Mouse (Mus musculus) spleen, postnatal 4 days (tissue): ENCODE measurements around the gene Gm10197.
"Not testable (repeated sequence)": the region's sequence is repeated elsewhere in the genome, so short reads cannot be mapped to it uniquely, and the experiment has no call there.

Source experiments
- DNase-seq, 2 experiments: peaks; one replicate each; pipeline ENCODE4 v3.0.0; 2022; ENCODE audit warnings: low spot score in 2 of 2

The Gm10197 gene

DNA sequence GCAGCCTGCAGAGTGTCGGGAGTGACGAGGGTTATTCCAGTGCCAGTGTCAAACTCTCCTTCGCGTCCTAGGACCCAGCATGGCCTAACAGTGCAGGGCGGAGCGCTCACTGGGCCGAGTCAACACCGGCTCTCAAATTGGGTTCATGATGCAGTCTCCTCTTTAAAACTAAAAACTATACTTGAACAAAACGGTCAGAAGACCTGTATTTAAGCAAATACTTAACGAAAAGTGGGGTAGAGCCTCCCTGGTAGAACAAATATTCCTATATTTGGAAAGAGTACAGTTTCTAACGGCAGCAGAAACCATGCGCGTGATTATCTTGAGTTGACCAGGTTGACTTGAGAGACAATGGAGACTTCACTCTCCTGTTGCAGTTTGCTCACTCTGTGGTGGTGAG lies at the start of gene Gm10197:
TSS of gene Gm10197 (minus strand) at position 101 of the 400 bp plus-strand sequence.
- no peak for DNase-seq

DNA sequence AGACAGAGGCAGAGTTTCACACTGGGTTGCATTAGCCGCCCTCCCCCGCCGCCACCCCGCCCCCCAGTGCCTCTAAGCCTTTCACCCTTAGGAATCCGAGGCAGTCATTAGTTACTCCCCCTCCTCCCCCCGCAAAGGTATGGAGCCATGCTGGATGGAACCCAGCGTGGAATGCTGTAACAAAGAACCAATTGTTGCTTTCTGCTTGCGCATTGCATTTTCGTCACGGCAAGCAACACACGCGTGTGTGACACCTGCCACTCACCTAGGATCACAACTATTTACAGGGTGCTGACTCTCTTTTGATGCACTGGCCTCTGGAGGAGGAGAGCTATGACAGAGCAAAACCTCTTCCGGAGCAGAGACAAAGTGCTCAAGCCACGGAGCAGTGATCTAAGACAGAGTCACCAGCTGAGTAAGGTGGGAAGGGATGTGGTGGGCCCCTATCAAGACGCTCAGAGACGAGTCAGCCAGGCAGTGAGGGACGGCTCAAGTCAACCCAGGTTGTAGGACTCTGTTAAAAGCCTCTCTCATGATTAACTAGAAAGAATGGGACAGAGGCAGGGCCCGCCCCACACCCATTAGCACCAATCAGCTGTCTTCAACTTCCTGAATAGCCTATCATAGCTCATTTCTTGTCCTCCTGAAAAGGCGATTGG lies 49.5 kb upstream of the Gm10197 start:
- peak; percentile 67 to 76 for DNase-seq

DNA sequence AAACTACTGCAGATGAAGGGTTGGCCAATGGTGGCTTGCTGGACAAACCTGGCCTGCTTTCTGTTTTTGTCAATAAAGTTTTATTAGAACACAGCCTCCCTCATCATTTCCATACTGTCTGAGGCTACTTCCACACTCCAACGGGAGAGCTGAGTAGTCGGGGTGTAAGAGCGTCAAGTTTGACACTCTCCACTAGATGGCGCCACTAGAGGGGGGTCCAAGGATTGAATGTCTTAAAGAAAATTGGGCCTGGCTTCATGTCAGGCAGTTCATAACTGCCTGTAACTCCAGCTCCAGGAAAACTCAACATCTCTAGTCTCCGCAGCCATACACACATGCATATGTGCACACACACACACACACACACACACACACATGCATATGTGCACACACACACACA lies 48.3 kb upstream of the Gm10197 start:
- DNase-seq: peak; percentile 70 to 86

DNA sequence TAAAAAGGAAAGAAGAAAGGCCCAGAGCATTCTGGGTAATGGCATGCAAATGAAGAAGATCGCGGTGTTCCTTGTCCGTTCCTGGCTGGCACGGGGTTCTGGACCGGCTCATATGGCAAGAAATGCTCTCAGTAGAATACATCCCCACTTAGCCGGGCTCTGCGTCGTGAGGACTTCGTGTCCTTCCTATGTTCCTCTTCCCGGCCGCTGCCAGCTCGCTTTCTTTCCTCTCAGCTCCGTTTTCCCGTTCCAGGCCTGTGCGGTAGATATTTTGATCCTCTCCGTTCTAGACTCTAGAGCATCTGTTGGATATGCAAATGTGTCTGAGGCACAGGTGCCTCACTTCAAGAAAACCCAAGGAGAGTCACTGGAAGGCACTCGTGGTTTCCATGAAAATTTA lies 43.6 kb upstream of the Gm10197 start:
- DNase-seq: no peak

DNA sequence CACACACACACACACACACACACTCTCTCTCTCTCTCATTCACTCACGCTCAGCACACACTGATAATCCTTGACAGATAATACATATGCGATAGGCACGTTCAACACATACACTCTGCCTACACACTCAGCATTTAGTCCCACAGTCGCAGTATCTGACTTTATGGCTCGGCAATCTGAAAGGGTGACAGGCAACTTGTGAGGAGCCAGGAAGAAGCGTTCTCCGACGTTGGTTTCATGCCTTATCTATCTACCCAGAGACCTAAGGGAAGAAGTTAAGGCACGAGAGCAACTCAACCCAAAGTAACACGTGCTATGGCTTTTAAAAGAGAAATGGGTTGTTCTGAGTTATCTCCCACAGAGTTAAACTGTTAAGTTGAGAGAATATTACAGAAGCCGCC lies 43.1 kb upstream of the Gm10197 start:
- no peak for DNase-seq

DNA sequence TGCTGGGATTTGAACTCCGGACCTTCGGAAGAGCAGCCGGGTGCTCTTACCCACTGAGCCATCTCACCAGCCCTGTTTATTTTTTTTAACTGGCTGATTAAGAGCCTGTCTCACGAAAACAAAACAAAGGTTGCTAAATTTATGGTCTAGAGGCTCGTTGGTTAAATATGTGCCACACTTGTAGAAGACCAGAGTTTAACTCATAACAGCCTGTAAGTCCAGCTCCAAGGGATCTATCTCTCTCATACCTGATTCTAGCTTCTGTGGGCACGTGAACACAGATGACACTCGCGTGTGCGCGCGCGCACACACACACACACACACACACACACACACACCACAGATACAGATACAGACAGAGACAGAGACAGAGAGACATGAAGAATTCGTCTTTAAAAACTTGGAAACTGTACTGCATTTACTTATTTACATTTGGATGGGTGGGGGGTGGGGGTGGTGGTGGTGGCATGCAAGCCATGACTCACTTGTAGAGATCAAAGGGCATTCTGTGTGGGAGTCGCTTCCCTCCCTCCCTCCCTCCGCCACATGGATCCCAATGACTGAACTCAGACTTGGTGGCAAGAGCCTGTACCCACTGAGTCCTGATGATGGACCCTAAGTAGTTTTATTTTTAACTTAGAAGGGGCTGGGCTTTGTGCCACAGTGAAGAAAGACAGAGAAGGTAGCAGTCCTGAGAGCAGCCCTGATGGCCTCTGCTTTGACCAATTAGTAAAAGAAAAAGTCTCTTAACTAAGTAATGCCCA lies 42.2 kb upstream of the Gm10197 start:
- DNase-seq: no peak

DNA sequence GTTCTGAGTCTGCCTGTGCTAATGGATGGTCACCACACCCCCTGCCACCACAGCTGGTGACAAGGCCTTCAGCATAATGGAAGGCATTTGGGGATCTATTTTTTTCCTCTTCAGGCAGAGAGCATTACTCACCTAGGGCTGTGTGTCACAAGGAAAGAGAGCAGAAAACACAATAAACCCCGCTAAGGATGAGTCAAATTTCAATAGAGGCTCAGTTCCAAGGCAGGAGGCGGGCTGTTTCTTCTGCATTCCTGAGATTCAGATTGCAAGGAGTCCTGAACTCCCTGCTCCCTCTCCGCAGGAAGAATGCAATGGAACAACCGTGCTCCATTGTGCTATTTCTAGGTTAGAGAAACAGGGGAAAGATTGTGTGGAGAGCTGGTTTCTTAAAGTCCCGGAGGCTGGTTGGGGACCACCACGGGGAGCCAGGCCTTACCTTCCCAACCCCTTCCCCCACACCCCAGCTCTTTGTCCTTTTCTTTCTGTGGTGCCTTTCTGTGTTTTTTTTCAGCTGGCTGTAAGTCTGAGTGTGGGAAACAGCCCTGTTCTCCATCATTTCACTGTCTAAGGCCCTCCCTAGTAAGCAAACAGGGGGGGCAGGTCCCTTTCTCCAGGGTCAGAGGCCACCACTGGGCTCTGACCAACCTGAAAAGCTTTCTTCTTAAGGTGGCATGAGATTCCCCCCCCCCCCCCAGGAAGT lies 40.7 kb upstream of the Gm10197 start:
- no peak for DNase-seq

DNA sequence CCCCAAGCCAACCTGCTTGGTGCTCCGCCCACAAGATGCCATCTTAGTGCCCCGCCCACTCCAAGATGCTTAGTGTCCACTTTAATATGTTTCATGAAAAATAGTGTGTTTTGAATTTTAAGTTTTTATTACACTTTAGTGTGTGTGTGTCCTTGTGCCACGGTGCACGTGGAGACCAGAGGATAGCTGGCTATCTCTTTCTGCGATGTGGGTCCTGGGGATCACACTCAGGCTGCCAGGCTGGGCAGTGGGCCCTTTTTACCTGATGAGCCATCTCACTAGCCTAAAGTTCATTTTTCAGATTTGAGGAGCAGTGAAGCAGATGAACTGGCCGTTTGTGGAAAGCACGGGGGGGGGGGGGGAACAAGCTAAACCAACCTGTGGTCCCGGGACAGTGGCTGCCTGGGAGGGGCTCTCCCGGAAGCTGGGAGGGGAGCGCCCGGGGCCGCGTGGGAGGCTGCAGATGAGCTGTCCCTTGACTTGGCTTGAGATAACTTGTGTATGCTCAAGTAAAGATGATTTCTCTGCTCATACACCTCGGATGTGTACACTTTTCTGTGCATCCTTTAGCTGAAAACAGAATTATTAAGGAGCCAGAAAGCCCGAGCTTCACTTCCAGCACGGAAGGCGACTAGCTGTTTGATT lies 38.2 kb upstream of the Gm10197 start:
- no peak for DNase-seq

DNA sequence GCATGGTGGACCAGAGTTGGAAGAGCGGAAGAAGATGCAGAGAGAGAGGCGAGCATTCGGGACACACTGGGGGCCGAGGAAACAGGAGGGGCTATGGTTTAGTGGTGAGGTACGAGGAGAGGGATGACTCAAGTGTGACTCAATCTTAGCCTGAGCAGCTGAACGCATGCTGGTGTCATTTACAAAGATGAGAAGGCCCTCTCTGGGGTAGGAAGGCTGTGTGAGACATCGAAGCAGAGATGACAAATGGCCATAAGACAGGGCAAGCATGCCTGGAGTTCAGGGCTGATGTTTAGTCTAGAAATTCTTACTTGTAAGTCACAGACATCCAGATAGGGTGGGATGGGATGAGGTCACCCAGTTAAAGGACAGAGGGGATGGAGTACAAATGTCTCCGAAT lies 36.8 kb upstream of the Gm10197 start:
- DNase-seq: no peak

DNA sequence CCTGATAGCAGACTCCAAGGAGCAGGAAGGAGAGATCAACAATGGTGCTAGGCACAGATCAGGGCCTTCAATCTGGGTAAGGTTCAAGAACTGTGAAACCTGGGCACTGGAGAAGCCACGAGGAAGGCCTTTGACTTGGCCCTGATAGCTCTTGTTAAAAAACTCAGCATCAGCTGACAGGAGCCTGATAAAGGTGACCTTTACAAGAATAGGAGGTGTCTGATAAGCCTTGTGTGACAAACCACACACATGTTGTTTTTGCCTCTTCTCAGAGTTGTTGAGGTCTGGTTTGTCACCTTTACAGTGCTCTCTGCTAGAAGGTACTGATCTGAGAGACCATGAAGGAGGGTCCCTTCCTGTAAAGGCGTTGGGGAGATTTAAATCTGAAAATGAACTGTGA lies 35.8 kb upstream of the Gm10197 start:
- DNase-seq: no peak

DNA sequence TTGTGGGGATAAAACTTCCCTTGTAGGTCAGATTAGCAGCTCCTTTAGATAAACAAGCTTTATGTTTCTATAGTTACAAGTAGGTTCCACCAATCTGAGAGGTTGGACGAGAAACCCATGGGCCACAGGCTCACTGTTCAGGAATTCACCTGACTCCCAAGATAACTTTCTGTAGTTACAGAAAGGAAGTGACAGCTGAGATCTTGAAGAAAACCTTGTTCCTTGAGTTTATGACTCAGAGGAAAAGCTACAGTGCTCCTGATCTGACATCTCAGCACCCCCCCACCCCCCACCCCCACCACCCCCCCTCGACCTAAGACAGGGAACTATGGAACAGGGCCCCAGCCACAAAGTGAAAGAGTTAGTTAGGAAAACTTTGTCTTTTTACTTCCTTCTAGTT lies 34.2 kb upstream of the Gm10197 start:
- no peak for DNase-seq

DNA sequence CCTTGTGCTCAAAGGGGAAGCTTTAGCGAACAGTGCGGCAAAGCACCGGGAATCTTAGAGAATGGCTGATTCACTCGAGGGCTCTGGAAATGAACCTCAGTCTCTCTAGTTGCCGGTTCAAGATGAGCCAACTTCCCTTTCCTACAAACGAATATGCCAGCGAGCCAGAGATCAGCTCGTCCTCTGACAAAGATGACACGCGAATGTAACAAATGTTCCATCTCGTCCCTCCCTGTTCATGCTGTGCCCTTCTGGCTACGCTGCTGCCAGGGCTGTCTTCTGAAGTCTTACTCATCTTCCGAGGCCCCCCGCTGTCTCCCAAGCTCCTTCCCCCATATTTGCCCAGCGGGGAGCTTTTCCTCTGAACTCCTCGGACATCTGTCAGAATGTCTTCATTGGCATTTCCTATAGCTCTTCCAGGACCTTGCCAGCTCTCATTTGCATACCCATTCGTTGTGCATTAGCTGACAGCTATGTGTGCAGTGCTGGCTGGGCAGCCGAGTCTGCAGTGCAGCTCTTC lies 33.3 kb upstream of the Gm10197 start:
- DNase-seq: no peak

DNA sequence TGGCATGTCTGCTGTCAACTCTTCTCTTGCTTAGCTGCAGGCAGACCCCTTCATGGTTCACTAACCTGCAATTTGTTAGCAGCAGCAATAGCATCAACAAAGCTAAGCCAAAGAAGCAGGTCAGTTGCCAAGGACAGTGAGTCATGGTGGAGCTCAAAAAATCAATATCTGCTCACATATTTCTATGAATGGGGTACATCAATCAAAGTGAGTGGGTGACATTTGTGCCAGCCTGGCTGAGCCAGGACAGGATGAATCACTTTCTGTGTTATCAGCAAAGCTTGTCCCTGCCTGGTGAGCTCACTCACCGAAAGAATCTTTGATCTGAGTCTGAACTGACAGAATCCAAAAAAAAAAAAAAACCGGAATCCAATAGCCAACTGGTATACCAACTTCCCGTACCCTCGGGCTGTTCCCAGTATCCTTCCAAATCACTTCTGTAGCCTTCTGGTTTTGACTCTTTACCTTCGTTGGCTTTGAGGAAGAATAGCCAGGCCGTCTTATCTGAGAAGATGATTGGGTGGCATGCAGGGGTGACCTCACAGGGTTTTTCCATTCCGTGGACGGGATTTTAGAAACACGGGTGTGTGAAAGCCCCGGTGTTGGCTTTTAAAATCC lies 32.8 kb upstream of the Gm10197 start:
- no peak for DNase-seq

DNA sequence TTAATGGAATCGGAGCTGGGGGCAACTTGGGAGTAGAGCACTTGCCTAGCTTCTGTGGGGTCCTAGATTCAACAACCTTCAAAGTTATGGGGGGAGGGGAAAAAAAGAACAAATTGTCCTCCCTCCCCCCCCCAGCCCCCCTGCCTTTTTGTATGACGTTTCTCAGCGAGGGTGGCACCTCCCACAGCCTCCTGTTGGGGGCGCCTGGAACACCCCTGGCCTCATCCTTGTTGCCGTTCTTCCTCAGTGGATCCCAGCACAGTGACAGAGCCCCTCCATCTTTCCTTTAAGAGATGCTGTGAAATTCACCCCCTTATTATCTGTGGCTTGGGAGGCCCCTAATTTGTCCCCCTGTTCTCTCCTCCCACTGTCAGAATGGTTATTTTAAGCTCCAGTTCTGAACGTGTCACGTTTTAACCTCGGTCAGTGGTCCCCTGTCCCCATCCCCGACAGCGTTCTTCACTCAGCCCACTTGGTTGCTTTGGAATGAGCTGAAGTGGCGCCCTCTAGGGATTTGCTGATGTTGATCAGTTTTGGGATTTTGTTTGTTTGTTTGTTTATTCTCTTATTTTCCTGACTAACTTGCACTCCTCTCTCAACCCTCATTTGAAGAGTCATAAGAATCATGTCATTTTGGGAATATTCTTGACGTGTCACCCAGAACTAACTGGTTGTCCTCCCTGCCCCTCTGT lies 31.3 kb upstream of the Gm10197 start:
- DNase-seq: no peak

DNA sequence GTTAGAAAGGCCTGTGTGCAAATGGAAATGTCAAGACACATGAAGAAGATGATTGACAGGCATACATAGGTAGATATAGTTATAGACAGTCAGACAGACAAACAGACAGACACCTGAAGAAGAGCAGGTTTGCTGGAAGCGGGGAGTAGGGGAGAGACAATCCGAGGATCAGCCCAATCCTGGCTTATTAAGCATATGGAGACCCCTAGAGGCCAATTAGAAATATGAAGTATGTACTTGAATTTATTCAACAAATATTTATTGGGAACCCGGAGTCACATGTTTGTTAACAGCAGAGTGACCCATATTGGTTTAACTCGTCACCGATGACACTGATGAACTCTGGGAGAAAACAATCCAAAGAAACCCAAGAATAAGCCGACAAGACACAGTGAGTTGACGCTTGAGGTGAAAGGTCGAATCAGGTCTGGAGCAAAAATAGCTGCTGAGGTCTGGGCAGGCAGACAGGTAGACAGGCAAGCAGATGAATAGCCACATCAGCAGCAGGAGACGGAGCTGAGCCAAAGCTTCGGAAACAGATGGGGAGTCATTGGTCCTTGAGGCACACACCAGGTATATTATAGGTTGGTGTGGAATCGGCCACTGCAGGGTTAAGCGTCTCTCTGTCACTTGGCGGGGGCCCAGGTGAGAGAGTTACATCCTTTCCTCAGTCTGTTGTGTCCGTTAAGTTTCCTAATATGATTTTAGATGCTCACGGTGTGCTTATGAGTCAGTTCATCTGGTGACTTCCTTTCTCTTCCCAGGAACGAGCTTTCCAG lies 29.0 kb upstream of the Gm10197 start:
- no peak for DNase-seq

DNA sequence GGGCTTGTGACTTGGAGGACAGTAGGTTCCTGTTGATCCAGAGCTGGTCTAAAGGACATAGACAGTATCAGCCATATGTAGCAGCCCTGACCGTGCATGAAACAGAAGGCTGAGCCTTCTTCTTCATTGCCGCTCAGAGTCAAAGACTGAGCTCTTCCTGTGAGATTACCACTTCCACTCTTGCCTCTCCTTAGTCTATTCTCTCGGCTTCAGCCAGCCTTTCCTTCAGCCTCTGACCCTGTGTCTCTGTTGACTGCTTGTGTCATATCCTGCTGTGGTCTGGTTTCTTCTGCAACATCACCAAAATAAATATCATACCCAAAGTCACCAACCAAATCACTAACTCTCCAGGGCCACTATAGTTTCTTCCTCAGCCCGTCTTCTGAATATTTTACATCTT lies 27.6 kb upstream of the Gm10197 start:
- no peak for DNase-seq

DNA sequence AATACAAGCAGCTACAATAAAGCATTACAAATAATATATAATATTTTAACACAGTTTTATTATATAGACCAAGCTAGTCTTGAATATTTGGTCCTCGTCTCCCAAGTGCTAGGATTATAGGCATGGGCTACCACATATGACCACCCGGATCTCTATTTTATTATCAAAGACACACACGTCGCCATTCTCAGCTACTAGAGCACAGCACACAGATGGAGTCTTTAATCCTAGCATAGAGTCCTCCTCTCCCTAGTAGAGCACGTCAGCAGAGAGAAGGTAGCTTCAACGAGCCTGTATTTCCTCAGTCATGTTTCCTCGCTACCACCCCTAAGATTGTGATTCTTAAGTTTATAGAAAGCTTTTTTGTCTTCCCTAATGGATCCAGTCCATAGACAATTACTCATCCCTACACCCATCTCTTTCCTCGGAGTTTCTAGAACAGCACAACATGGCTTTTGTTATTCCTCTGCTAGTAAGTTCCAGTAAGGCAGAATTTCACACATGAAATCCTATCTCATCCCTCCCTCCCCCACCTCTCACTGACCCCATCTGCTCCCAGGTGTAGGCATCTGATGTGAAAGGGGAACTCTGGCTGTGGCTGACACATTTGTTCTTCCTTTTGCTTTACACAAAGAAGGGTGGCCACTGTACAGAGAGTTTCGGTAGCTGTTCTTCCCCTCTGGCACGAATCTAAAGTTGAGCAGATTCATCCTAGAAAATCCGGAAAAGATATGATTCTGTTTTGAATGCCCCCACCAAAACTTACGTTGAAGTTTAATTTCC lies 26.1 kb upstream of the Gm10197 start:
- no peak for DNase-seq

DNA sequence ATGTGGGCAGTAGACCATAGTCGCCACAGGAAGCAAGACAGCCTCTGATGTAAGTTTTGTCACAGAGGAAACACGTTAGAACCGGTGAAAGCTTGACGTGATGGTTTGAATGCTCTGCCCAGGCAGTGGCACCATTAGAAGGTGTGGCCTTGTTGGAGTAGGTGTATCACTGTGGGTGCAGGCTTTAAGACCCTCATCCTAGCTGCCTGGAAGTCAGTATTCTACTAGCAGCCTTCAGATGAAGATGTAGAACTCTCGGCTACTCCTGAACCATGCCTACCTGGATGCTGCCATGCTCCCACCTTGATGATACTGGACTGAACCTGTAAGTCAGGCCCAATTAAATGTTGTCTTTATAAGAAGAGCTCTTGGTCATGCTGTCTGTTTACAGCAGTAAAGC lies 24.2 kb upstream of the Gm10197 start:
- DNase-seq: not testable (repeated sequence)

DNA sequence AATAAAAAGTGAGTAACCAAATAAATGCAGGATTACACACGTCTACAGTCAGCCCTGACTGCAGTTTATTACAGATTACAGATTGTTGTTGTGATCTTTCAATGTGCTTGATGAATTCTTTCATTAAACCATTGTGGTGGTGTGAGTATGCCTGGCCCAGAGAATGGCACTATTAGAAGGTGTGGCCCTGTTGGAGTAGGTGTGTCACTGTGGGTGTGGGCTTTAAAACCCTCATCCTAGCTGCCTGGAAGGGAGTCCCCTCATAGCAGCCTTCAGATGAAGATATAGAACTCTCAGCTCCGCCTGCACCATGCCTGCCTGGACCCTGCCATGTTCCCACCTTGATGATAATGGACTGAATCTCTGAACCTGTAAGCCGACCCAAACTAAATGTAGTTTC lies 23.4 kb upstream of the Gm10197 start:
- not testable (repeated sequence) for DNase-seq

DNA sequence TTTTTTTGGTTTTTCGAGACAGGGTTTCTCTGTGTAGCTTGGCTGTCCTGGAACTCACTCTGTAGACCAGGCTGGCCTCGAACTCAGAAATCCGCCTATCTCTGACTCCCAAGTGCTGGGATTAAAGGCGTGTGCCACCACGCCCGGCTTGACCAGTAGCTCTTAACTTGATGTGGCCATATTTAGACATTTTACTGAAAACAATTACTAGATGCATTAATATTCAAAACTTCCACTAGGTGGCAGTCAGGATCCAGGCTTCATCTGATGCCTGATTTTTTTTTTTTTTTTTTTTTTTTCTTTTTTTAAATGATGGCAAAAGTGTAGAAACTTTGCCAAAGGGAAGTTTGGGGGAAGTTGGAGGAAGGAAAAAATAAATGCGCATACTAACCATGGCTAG lies 23.0 kb upstream of the Gm10197 start:
- no peak for DNase-seq
